Mouse (Mus musculus) heart, postnatal 0 days (tissue): ENCODE results near the gene Sft2d1. TPM values are rescaled to one million over a fixed set of nuclear protein-coding genes. Genes with fewer than 3 reads are reported as not detected.

ENCODE experiments used
- ATAC-seq: fragments of 200-750 bp; cut with Nextera tagmentation; 2 replicates; pipeline ENCODE4 v1.8.0; 2017; ENCODE audit warnings: low read depth, moderate number of reproducible peaks, moderate library complexity; ENCODE audit not compliant: insufficient read depth
- DNase-seq: peaks from one replicate; pipeline ENCODE4 v3.0.0-alpha.2; 2016; ENCODE audit warnings: low spot score
- H3K27ac ChIP-seq: fragments of 300-500 bp; sonication (generic); 2 replicates; pipeline ENCODE4 v1.5.1; 2014; ENCODE audit warnings: low read depth, mild to moderate bottlenecking
- H3K27me3 ChIP-seq: fragments of 300-500 bp; sonication (generic); 2 replicates; pipeline ENCODE4 v1.6.1; 2014; ENCODE audit warnings: low read length, mixed read lengths; ENCODE audit not compliant: control insufficient read depth, insufficient read depth
- H3K36me3 ChIP-seq: fragments of 300-500 bp; sonication (generic); replicated peaks from 2 replicates; pipeline ENCODE4 v1.6.1; 2014; ENCODE audit warnings: low read length, mixed read lengths; ENCODE audit not compliant: control insufficient read depth, insufficient read depth
- H3K4me1 ChIP-seq: fragments of 300-500 bp; sonication (generic); 2 replicates; pipeline ENCODE4 v1.6.1; 2014; ENCODE audit warnings: antibody characterized with exemption; ENCODE audit not compliant: control insufficient read depth, insufficient read depth
- H3K4me2 ChIP-seq: fragments of 300-500 bp; sonication (generic); 2 replicates; pipeline ENCODE4 v1.6.1; 2014; ENCODE audit warnings: low read depth, mild to moderate bottlenecking, low read length, moderate library complexity
- H3K4me3 ChIP-seq: fragments of 300-500 bp; sonication (generic); 2 replicates; pipeline ENCODE4 v1.5.1; 2014; ENCODE audit warnings: low read depth, low read length
- H3K9ac ChIP-seq: fragments of 300-500 bp; sonication (generic); replicated peaks from 2 replicates; pipeline ENCODE4 v1.6.1; 2014; ENCODE audit warnings: low read depth, low read length, mixed read lengths
- H3K9me3 ChIP-seq: fragments of 300-500 bp; sonication (generic); replicated peaks from 2 replicates; pipeline ENCODE4 v1.6.1; 2016; ENCODE audit warnings: low read length; ENCODE audit not compliant: control insufficient read depth
- CTCF ChIP-seq: IDR thresholded peaks from 2 replicates; pipeline ENCODE4 v1.5.1; 2016; ENCODE audit warnings: antibody characterized with exemption, control low read depth, low read depth
- EP300 ChIP-seq: IDR thresholded peaks from 2 replicates; pipeline ENCODE4 v1.6.1; 2016; ENCODE audit warnings: antibody characterized with exemption, low read depth
- WGBS: fragments of 180-500 bp; shearing (Covaris S2); extraction: QIAGEN DNeasy Blood & Tissue Kit; methylation state at CpG from one replicate; pipeline ENCODE4 v1.1.7; 2014; 5-methylcytosine and 5-hydroxymethylcytosine counted together
- polyA plus RNA-seq: library from polyadenylated mRNA; unstranded; fragments of >200 nt; fragmentation: Nextera tagmentation; extraction: Ambion mirVana; gene quantifications from 2 replicates; pipeline ENCODE4 v1.2.1, GENCODE M21; 2015
- total RNA-seq: library from RNA; depleted of rRNA; stranded (reverse); fragments of >200 nt; gene quantifications from 2 replicates; pipeline ENCODE4 v1.2.3, GENCODE M21; 2014; ENCODE audit warnings: low replicate concordance; rRNA removed

Gene Sft2d1
- total and polyA plus RNA-seq, 2 experiments from 2014 or later: 54.4 to 68.5 TPM

DNA sequence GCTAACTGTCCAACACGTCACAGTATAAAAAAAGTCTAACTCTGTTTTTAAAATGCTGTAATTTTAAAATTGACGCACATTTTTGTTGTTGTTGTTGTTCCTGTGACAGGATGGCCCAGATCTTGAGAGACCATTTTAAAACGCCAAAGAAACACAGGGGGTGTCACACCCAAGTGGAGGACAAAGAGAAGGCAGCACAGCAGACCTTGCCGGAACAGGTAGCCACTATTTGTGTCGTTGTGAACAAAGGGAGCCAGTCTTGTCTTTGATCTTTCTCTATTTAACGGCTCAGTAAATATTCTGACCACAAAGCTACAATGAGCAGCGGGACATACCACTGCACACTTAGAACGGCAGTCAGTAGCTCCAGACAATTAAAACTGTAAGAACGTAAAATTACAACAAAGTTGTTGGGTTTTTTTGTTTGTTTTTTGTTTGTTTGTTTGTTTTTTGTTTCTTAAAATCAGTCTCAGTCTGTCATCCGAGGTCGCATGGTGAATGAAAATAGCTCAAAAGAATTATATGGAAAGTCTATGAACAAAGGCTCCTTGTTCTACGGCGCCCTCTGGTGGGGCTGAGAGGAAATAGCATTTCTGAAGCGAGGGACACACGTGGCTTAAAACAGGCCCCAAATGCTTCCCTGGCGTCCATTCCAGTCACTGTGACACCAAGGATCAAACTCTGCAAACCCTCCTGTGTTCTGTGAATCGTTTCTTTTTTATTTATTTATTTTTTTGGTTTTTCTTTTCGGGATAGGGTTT lies 61.6 kb downstream of the Sft2d1 start:
- 3% methylated on average over 18 of the region's 18 CpGs for WGBS
- TF ChIP-seq CTCF (peak; percentile 95), EP300 (no peak)
- peak; percentile 69 for ATAC-seq

More for the DNA sequence above, 61.6 kb downstream of the Sft2d1 start:
- Histone ChIP-seq H3K27me3 (no peaks in the 10 kb centered on the region), H3K4me3 (peak overlapping the region; percentile 34), H3K27ac (peak overlapping the region; percentile 56), H3K4me2 (peak overlapping the region; percentile 58), H3K4me1 (0 out of 2 replicates have a peak, but pooled peaks cover 10% of the 10 kb centered on the region), H3K36me3 (no peaks in the 10 kb centered on the region), H3K9me3 (no peaks in the 10 kb centered on the region), H3K9ac (no peak overlapping the region)
- peak; percentile 84 for DNase-seq

Other genes with a start within 250 kb of the Sft2d1 start
- gene Gm49673, start 163.3 kb upstream of the Sft2d1 start, total RNA-seq: 6.4 TPM in 1 of 2 replicates, not detected in the other
- gene Gm49673, start 163.3 kb upstream of the Sft2d1 start, polyA plus RNA-seq: 0.04 TPM in 1 of 2 replicates, not detected in the other
- gene Rnaset2a, start 163.0 kb upstream of the Sft2d1 start, total RNA-seq: 24.1 and 49.8 TPM in 2 replicates
- 49.5 and 51.8 TPM in 2 replicates for gene Rnaset2a, start 163.0 kb upstream of the Sft2d1 start, polyA plus RNA-seq
- gene Fgfr1op, start 145.6 kb upstream of the Sft2d1 start, total RNA-seq: 8.3 and 9.2 TPM in 2 replicates
- gene Fgfr1op, start 145.6 kb upstream of the Sft2d1 start, polyA plus RNA-seq: 16.0 and 16.1 TPM in 2 replicates
- not detected in 2 replicates for gene Ccr6, start 75.1 kb upstream of the Sft2d1 start, total RNA-seq
- gene Ccr6, start 75.1 kb upstream of the Sft2d1 start, polyA plus RNA-seq: not detected in 2 replicates
- 878 and 986 TPM in 2 replicates for gene Mpc1, start 28.2 kb upstream of the Sft2d1 start, total RNA-seq
- 744 and 806 TPM in 2 replicates for gene Mpc1, start 28.2 kb upstream of the Sft2d1 start, polyA plus RNA-seq
- gene Prr18, start 26.4 kb downstream of the Sft2d1 start, total RNA-seq: not detected in 2 replicates
- gene Prr18, start 26.4 kb downstream of the Sft2d1 start, polyA plus RNA-seq: 0.10 TPM in 1 of 2 replicates, not detected in the other
- gene T2, start 44.9 kb downstream of the Sft2d1 start, total RNA-seq: 0.19 and 2.1 TPM in 2 replicates
- 3.7 and 4.0 TPM in 2 replicates for gene T2, start 44.9 kb downstream of the Sft2d1 start, polyA plus RNA-seq
- gene T, start 123.3 kb downstream of the Sft2d1 start, total RNA-seq: not detected in 2 replicates
- 0.12 and 0.15 TPM in 2 replicates for gene T, start 123.3 kb downstream of the Sft2d1 start, polyA plus RNA-seq
- 2.2 and 3.0 TPM in 2 replicates for gene Pde10a, start 214.3 kb downstream of the Sft2d1 start, total RNA-seq
- gene Pde10a, start 214.3 kb downstream of the Sft2d1 start, polyA plus RNA-seq: 1.3 and 1.5 TPM in 2 replicates